Mouse (Mus musculus): Measurements from ENCODE around the gene Wwc2. TPM values are rescaled to one million over a fixed set of nuclear protein-coding genes. Genes with fewer than 3 reads are reported as not detected.

Gene Wwc2
- total and polyA plus RNA-seq, 2 experiments from 2014 or later = 5.3 to 11.2 TPM

DNA sequence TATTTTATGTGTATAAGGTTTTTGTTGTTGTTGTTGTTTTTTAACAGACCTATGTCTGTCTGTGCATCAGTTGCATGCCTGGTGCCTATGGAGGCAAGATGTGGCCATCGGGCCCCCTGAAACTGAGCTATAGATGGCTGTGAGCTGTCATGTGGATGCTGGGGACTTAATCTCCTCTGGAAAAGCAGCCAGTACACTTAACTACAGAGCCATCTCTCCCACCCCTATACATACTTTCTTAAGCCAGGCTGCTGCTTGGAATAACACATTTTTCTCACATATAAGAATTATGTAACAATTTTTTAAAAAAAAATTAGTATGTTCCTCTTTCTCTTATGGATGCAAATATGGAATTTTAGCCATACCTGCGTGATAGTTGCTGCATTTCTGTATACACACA is 207.2 kb downstream of the Wwc2 start:
- no peak for TF ChIP-seq CTCF (IDR thresholded peaks at IDR 0.05; ENCODE audit: low read depth)
- ATAC-seq (no peak), DNase-seq (ENCODE audit: low spot score) (no peak)
- Histone ChIP-seq H3K4me1 (ENCODE audit: insufficient read depth, low read length) (no peaks in the 10 kb centered on the region), H3K27ac (no peak overlapping the region), H3K4me3 (ENCODE audit: low read length) (no peak overlapping the region), H3K27me3 (ENCODE audit: insufficient read depth, low read length) (no peaks in the 10 kb centered on the region), H3K36me3 (ENCODE audit: insufficient read depth, low read length) (no peaks in the 10 kb centered on the region), H3K9me3 (ENCODE audit: low read length) (no peaks in the 10 kb centered on the region), H3K9ac (replicated peaks; ENCODE audit: low read length) (no peak overlapping the region), H3K4me2 (ENCODE audit: low read depth, low read length) (no peak overlapping the region)
- 96% methylated on average over 2 of the region's 2 CpGs for WGBS

DNA sequence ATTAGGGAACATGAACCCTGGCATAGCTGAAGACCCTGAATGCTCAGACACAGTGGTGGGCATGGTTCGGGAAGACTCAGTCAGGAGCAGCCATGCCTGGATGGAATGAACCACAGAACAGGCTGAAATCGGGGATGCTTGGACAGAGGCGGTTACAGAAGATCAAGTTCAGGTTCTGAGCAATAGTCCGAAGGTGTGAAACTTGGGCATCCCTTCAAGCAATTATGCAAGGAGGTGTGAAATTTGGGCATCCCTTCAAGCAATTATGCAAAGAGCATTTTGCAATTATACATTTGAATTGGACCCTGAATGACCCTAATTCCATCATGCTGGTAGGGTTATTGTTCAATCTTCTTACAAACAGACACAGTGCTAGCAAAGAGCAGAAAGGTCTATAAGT is 208.8 kb downstream of the Wwc2 start:
- Histone ChIP-seq H3K9ac (replicated peaks; ENCODE audit: low read length) (no peak overlapping the region), H3K27ac (no peak overlapping the region), H3K36me3 (ENCODE audit: insufficient read depth, low read length) (no peaks in the 10 kb centered on the region), H3K4me1 (ENCODE audit: insufficient read depth, low read length) (no peaks in the 10 kb centered on the region), H3K27me3 (ENCODE audit: insufficient read depth, low read length) (no peaks in the 10 kb centered on the region), H3K4me2 (ENCODE audit: low read depth, low read length) (no peak overlapping the region), H3K4me3 (ENCODE audit: low read length) (no peak overlapping the region), H3K9me3 (ENCODE audit: low read length) (no peaks in the 10 kb centered on the region)
- DNase-seq (ENCODE audit: low spot score) = no peak
- no peak for TF ChIP-seq CTCF (IDR thresholded peaks at IDR 0.05; ENCODE audit: low read depth)
- ATAC-seq = no peak
- 84% methylated on average over 4 of the region's 4 CpGs for WGBS

DNA sequence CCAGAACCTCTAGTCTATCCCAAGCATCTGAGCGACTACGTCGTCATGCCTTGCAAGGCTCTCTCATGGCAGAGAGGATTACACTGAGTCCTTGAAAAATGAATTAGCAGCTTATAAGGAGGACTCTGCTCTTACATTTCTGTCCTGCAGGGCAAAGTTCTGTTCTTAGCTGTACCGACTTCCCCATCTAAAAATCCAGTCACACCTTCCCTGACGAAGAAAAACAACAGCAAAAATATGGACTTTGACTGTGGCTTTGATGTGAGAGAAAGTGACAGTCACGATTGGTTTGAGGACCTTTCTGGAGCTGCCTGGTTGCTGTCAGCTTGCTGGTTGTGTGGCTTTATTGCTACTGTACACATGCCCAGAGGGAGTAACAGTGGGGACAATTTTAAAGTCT is 211.1 kb downstream of the Wwc2 start:
- Histone ChIP-seq H3K4me2 (ENCODE audit: low read depth, low read length) (no peak overlapping the region), H3K27me3 (ENCODE audit: insufficient read depth, low read length) (no peaks in the 10 kb centered on the region), H3K4me3 (ENCODE audit: low read length) (no peak overlapping the region), H3K36me3 (ENCODE audit: insufficient read depth, low read length) (no peaks in the 10 kb centered on the region), H3K9me3 (ENCODE audit: low read length) (no peaks in the 10 kb centered on the region), H3K27ac (no peak overlapping the region), H3K4me1 (ENCODE audit: insufficient read depth, low read length) (no peaks in the 10 kb centered on the region), H3K9ac (replicated peaks; ENCODE audit: low read length) (no peak overlapping the region)
- DNase-seq (ENCODE audit: low spot score) (no peak), ATAC-seq (no peak)
- no peak for TF ChIP-seq CTCF (IDR thresholded peaks at IDR 0.05; ENCODE audit: low read depth)
- 78% methylated on average over 6 of the region's 6 CpGs for WGBS

DNA sequence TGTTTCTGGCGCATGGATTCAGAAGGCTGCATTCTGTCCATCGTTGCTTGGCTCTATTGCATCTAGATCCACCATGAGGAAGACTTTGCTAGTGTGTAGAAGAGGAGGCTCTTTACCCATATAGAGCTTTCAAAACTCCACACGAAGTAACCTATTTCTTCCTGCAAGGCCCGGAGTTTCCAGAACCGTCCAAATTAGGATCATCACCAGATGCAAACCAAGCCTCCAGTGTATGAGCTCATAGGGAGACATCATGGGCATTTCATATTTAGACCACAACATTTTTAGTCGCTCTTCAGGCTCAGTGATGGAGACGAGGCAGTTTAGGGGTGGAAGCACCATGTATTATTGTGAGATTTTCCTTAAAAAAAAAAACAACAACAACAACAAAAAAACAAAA is 213.3 kb downstream of the Wwc2 start:
- DNase-seq (ENCODE audit: low spot score) = no peak
- Histone ChIP-seq H3K4me2 (ENCODE audit: low read depth, low read length) (no peak overlapping the region), H3K9me3 (ENCODE audit: low read length) (no peaks in the 10 kb centered on the region), H3K36me3 (ENCODE audit: insufficient read depth, low read length) (no peaks in the 10 kb centered on the region), H3K27ac (no peak overlapping the region), H3K27me3 (ENCODE audit: insufficient read depth, low read length) (no peaks in the 10 kb centered on the region), H3K4me1 (ENCODE audit: insufficient read depth, low read length) (no peaks in the 10 kb centered on the region), H3K9ac (replicated peaks; ENCODE audit: low read length) (no peak overlapping the region), H3K4me3 (ENCODE audit: low read length) (no peak overlapping the region)
- TF ChIP-seq CTCF (IDR thresholded peaks at IDR 0.05; ENCODE audit: low read depth) = no peak
- ATAC-seq = no peak
- whole genome bisulfite sequencing = 90% methylated on average over 7 of the region's 7 CpGs

Other genes with a start within 250 kb of the Wwc2 start
- gene Cldn24, start 168.8 kb downstream of the Wwc2 start, total RNA-seq (2014; rRNA removed) = not detected in 2 replicates
- not detected in 2 replicates for gene Cldn24, start 168.8 kb downstream of the Wwc2 start, polyA plus RNA-seq (2015; fragmentation: Nextera tagmentation; extraction: Ambion mirVana)
- gene Cldn22, start 166.4 kb downstream of the Wwc2 start, total RNA-seq (2014; rRNA removed) = not detected in 2 replicates
- not detected in 2 replicates for gene Cldn22, start 166.4 kb downstream of the Wwc2 start, polyA plus RNA-seq (2015; fragmentation: Nextera tagmentation; extraction: Ambion mirVana)
- 18.4 and 20.1 TPM in 2 replicates for gene Dctd, start 108.2 kb upstream of the Wwc2 start, total RNA-seq (2014; rRNA removed)
- 9.8 TPM in 2 replicates for gene Dctd, start 108.2 kb upstream of the Wwc2 start, polyA plus RNA-seq (2015; fragmentation: Nextera tagmentation; extraction: Ambion mirVana)

Measured in hindbrain, postnatal 0 days (tissue).